Mouse (Mus musculus) layer of hippocampus, adult 11-12 months (tissue): Measurements from ENCODE around the gene LTO1.
"Not testable (repeated sequence)": the region's sequence is repeated elsewhere in the genome, so short reads cannot be mapped to it uniquely, and the experiment has no call there.

ENCODE experiments used
- DNase-seq: peaks from one replicate; pipeline ENCODE4 v3.0.0; 2022; ENCODE audit warnings: low spot score

Gene LTO1

DNA sequence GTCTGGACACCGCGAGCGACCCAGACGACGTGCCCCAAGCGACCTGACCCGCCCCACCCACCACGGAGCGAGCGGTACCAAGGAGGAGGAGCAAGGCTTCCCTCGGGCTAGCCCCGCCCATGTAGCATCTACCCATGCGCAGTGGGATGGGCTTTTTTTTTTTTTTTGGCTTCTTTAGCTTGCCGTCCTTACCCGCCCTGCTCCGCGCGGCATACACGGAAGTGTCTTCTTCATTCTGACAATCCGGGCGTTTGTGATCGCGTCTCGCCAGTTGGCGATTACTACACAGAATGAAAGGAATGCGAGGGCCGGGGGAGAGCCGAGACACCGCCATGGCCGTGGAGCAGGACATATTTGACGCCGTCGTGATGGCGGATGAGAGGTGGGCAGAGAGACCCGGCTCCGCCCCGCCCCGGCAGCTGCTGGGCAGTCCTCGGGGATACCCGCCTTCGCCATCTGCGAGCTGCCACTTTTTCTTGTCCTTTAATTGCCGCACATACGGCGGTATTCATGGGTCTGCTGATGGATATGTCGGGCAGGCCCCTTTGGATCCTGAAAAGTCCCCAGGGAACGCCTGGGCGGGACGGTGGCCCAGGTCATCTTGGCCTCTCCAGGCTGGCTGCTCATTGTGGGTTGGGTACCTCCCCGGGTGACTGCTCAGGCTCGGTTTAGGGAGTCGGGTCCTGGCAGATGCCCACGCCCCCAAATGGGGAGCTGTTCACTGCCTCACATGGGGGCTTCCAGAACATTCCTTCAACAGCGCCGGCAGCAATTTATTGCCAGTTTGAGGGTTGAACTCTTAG, at the start of gene LTO1:
Gene LTO1 (plus strand): TSS at position 153 of the 803 bp plus-strand sequence.
- DNase-seq: peak; percentile 89

DNA sequence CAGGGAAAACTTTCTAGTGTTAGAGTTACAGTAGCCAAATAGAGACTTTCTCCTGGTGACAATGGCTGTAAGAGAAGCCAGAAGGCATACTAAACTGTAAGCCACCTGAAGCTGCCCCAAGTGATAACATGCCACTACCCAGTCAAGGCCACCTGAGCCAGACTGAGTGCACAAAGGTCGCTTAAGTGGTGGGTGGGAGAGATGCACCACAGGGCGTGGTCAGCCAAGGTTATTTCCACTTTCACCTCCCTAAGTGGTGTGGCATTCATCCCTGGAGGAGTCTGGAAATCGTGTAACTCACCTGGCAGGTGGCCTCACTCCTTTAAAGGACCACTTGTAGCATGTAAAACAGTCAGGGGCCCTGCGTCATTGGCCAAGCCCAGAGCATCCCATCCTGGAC, 47.7 kb upstream of the LTO1 start:
- DNase-seq: no peak

- DNase-seq: no peak
Measured at GRCm38 (mm10) chr7:144867602-144868001, 47.3 kb upstream of the LTO1 start.

DNA sequence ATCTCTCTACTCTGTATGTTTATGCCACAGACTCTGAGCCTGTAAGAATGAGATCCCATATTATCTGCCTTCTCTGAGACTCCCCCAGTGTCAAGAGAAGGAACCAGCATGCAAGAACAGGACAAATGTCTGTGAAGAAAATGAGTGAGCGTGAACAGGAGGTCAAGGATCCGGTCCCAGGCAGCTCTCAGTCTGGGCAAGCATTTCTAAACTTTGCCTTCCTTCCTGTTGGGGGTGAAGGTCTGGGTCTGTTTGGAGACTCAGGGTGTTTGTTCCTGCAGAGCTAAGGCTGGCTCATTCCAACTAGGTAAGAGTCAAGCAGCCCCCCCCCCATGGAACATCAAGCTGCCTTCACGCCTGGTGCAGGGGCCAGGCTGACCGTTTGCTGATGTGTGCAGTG, 42.5 kb upstream of the LTO1 start:
- no peak for DNase-seq

GRCm38 (mm10) chr7:144873160-144873559, 41.7 kb upstream of the LTO1 start:
- DNase-seq: no peak

DNA sequence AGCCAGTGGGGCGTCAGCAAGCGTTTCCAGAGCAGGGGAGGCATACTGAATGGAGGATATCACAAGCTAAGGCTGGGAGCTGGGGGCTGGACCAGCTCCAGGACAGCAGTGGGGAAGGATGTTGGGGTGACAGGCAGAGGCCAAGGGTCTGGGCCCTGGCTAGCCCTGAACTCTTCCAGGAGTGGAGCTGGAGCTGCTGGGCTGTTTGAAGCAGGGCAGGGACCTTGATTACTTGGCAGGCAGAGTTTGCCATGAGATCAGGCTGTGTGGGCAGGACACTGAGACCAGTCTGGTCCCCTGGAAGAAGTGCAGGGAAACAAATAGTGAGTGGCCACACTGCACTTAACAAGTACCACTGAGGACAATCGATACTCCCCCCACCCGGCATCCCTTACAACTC, 40.7 kb upstream of the LTO1 start:
- no peak for DNase-seq

GRCm38 (mm10) chr7:144878401-144878800, 36.5 kb upstream of the LTO1 start:
- DNase-seq: no peak

DNA sequence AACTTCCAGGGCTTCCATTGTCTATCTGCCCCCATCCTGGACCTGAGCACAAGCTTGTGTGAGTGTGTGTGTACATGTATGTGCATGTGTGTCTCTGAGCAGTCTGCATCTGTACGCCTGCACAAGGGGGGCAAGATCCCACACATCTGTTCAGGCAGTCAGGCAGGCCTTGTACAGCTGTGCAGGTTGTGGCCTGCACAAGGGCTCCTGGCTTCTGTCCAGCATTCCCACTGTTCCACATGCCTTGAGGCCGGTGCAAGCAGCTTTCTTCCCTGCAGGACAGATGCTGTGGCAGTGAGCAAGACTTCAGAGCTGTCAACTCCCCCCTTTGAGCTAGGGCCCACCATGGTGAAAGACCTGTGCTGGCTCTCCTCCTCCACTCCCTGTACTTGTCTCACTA, 31.8 kb upstream of the LTO1 start:
- DNase-seq: no peak

DNA sequence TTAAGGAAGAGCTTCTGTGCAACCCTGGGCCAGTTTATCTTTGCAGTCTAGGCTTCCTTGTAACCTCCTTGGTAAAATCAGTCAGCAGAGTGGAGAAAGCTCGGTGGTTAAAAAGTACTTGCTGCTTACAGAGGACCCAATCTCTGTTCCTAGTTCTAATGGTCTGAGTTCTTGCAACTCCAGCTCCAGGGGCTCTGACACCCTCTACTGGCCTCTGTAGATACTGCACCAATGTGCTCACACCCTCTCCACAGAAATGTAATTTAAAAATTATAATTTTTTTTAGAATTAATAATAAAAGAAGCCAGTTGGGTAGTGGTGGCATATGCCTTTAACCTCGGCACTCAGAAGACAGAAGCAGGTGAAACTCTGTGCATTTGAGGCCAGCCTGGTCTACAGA, 27.2 kb upstream of the LTO1 start:
- DNase-seq: no peak

GRCm38 (mm10) chr7:144888564-144889299, 26.2 kb upstream of the LTO1 start:
- DNase-seq: no peak

GRCm38 (mm10) chr7:144890661-144891060, 24.2 kb upstream of the LTO1 start:
- DNase-seq: not testable (repeated sequence)

- DNase-seq: no peak
Measured at GRCm38 (mm10) chr7:144891863-144892262, 23.0 kb upstream of the LTO1 start.

DNA sequence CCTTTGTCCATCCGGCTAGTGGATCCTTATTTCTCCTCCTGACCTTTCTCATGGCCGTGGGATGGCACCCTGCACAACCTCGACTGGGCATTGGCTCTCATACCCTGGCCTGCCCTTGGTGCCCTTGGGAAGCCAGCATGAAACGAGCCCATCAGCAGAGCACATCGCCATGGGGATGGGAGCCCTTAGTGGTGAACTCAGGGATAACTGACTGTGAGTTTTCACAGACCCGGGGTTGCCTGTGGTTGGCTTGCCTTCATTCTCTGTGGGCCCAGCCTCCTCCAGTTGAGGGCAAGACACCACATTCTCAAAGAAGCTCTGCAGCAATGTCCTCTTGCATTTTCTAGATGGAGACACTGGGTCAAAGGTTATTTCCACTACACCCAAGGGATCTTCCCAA, 22.6 kb upstream of the LTO1 start:
- no peak for DNase-seq

- peak; percentile 39 for DNase-seq
Measured at GRCm38 (mm10) chr7:144894191-144894590, 20.7 kb upstream of the LTO1 start.

- DNase-seq: no peak
Measured at GRCm38 (mm10) chr7:144894706-144895105, 20.2 kb upstream of the LTO1 start.

GRCm38 (mm10) chr7:144895305-144896111, 19.4 kb upstream of the LTO1 start:
- peak; percentile 74 for DNase-seq

DNA sequence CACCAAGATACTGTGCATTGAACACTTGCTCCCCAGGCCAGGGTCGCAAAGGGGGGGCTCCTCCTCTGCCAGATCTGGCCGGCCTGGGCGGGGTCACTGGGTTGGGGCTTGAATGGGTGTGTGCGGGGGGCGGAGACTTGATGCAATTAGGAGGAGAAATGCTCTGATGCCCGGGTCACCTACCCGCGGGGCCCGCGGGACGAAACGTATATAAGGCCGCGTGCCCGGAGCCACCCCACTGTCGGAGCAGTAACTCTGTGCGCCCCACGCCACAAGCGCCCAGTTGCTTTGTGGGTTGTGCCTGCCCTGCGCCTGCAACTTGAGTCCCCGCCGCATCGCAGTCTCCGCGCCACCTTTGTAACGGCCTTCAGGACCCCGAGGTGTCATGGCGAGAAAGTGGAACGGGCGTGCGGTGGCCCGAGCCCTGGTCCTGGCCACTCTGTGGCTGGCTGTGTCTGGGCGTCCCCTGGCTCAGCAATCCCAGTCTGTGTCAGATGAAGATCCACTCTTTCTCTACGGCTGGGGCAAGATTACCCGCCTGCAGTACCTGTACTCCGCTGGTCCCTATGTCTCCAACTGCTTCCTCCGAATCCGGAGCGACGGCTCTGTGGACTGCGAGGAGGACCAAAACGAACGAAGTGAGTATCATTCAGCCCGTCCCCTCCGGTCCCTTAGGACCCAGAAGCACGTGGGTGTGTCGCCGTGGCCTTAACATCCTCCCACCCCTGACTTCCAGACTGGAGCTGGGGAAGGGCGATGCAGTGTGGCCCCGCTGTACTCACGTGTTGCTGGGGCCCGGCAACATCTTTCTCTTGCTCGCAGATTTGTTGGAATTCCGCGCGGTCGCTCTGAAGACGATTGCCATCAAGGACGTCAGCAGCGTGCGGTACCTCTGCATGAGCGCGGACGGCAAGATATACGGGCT, 18.3 kb upstream of the LTO1 start, which contains the start of gene Fgf15:
Gene Fgf15 (plus strand): TSS at position 238 of the 925 bp plus-strand sequence.
- no peak for DNase-seq

- DNase-seq: no peak
Measured at GRCm38 (mm10) chr7:144898506-144898905, 16.4 kb upstream of the LTO1 start.

DNA sequence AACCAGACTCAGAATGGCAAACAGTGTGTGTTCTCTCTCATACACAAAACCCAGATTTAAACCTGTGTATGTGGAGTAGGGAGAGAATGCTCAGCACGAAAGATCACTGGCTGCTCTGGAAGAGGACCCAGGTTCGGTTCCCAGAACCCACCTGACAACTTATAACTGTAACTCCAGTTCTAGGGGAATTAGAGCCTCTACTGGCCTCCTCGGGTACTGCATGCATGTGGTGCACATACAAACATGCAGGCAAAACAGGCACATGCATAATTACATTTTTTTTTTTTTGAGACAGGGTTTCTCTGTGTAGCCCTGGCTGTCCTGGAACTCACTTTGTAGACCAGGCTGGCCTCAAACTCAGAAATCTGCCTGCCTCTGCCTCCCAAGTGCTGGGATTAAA, 9.4 kb upstream of the LTO1 start:
- not testable (repeated sequence) for DNase-seq

DNA sequence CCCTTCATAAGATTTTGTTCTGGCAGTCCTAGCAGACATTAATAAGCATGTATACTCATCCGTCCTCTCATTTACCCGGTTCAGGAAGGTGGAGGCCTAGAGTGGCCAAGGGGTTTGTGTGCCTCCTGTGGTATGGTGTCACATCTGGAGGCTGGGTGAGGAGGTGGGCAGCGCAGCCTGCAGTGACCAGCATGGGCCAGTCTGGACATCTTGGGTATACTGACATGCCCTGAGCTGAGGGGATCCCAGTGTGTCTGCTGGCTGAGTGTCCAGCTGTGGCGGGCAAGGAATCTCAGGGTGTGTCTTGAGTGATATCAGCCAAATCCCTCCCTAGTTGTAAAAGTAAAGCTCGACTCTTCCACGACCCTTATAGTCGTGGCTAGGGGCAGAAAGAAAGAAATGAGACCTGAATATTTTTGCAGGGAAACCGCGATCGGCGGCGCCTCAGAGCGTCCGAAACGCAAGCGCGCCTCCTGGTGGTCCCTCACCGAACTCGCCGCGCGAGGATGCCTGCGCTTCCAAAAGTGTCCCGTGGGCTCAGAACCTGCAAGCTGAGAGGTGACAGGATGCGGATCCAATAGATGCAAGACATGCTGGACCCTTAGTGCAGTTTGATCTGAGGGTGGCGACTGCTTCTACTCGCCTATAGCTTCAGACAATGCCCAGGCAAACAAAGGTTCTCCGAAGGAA, 8.0 kb upstream of the LTO1 start:
- peak; percentile 54 for DNase-seq

GRCm38 (mm10) chr7:144907793-144908192, 7.1 kb upstream of the LTO1 start:
- no peak for DNase-seq
